Mouse (Mus musculus) liver, embryonic 14.5 days (tissue): ENCODE measurements around the gene Cldn3. TPM values are rescaled to one million over a fixed set of nuclear protein-coding genes. Genes with fewer than 3 reads are reported as not detected.

Source experiments
- ATAC-seq: fragments of 200-750 bp; cut with Nextera tagmentation; 2 replicates; pipeline ENCODE4 v1.8.0; 2017; ENCODE audit warnings: moderate number of reproducible peaks, mild to moderate bottlenecking, moderate library complexity; ENCODE audit not compliant: insufficient read depth
- DNase-seq, 3 experiments: peaks; one replicate each; pipeline ENCODE4 v3.0.0-alpha.2; 2012 to 2013; ENCODE audit warnings: low read depth in 3 of 3, low spot score in 3 of 3
- H3K27ac ChIP-seq: fragments of 300-500 bp; sonication (generic); 2 replicates; pipeline ENCODE4 v1.5.1; 2014; ENCODE audit warnings: moderate library complexity, mild to moderate bottlenecking, control low read depth, inconsistent platforms
- H3K27me3 ChIP-seq: fragments of 300-500 bp; sonication (generic); 2 replicates; pipeline ENCODE4 v1.6.1; 2014; ENCODE audit warnings: mild to moderate bottlenecking, low read length, moderate library complexity; ENCODE audit not compliant: control insufficient read depth, insufficient read depth
- H3K36me3 ChIP-seq: fragments of 300-500 bp; sonication (generic); replicated peaks from 2 replicates; pipeline ENCODE4 v1.6.1; 2014; ENCODE audit warnings: low read depth; ENCODE audit not compliant: control insufficient read depth, insufficient read depth
- H3K4me1 ChIP-seq, 2 experiments: fragments of 200-500 bp in 1 of 2; fragments of 300-500 bp in 1 of 2; sonication (generic) in 1 of 2; replicated peaks; 2 replicates each; pipeline ENCODE4 v1.6.1; 2012 to 2014; ENCODE audit warnings: antibody characterized with exemption in 1 of 2, inconsistent platforms in 1 of 2, low read length in 1 of 2; ENCODE audit not compliant: control insufficient read depth in 2 of 2, insufficient read depth in 2 of 2
- H3K4me2 ChIP-seq: fragments of 300-500 bp; sonication (generic); 2 replicates; pipeline ENCODE4 v1.6.1; 2014; ENCODE audit warnings: low read depth, mild to moderate bottlenecking, control low read depth, moderate library complexity
- H3K4me3 ChIP-seq, 2 experiments: fragments of 200-500 bp in 1 of 2; fragments of 300-500 bp in 1 of 2; sonication (generic) in 1 of 2; 2 replicates each; pipeline ENCODE4 v1.5.1; 2012 to 2014; ENCODE audit warnings: low read depth in 2 of 2, low read length in 2 of 2, mild to moderate bottlenecking in 2 of 2, control low read depth in 1 of 2, inconsistent platforms in 1 of 2, moderate library complexity in 1 of 2; ENCODE audit not compliant: insufficient read depth in 1 of 2
- H3K9ac ChIP-seq: fragments of 300-500 bp; sonication (generic); replicated peaks from 2 replicates; pipeline ENCODE4 v1.6.1; 2014; ENCODE audit warnings: mild to moderate bottlenecking, control low read depth, moderate library complexity
- H3K9me3 ChIP-seq: fragments of 300-500 bp; sonication (generic); 2 replicates; pipeline ENCODE4 v1.6.1; 2016; ENCODE audit warnings: low read length, mixed read lengths; ENCODE audit not compliant: control insufficient read depth
- CTCF ChIP-seq: IDR thresholded peaks from 2 replicates; pipeline ENCODE4 v1.5.1; 2016; ENCODE audit warnings: antibody characterized with exemption, low read depth, control low read depth
- EP300 ChIP-seq: IDR thresholded peaks from 2 replicates; pipeline ENCODE4 v1.6.1; 2016; ENCODE audit warnings: antibody characterized with exemption, low read depth
- WGBS: fragments of 180-500 bp; shearing (Covaris S2); extraction: QIAGEN DNeasy Blood & Tissue Kit; methylation state at CpG from one replicate; pipeline ENCODE4 v1.1.7; 2014; ENCODE audit not compliant: insufficient replicate concordance; 5-methylcytosine and 5-hydroxymethylcytosine counted together
- polyA plus RNA-seq, 2 experiments: library from polyadenylated mRNA; depleted of rRNA in 1 of 2; stranded (reverse) in 1 of 2; unstranded in 1 of 2; fragments of >200 nt; fragmentation: Nextera tagmentation in 1 of 2; extraction: Ambion mirVana in 1 of 2; gene quantifications; 2 replicates each; pipeline versions ENCODE4 v1.2.1 to v1.2.3; 2012 to 2014

Gene Cldn3
- polyA plus RNA-seq, 2 experiments, result 0.43 to 0.47 TPM

GRCm38 (mm10) chr5:134989741-134990140, 3.7 kb downstream of the Cldn3 start:
- H3K9ac ChIP-seq, result no peak overlapping the region

GRCm38 (mm10) chr5:134992566-134992965, 6.6 kb downstream of the Cldn3 start:
- WGBS, result 77% methylated on average over 5 of the region's 5 CpGs
- ATAC-seq, result no peak
- no peaks in the 10 kb centered on the region for H3K36me3 ChIP-seq

More at GRCm38 (mm10) chr5:134989741-134990140, 3.7 kb downstream of the Cldn3 start:
- H3K27ac ChIP-seq, result no peak overlapping the region
- H3K27me3 ChIP-seq, result peaks cover 53% of the 10 kb centered on the region
- WGBS, result 28% methylated on average over 6 of the region's 6 CpGs
- no peaks in the 10 kb centered on the region for H3K36me3 ChIP-seq
- no peak overlapping the region for H3K4me3 ChIP-seq
- no peak for TF ChIP-seq EP300
- TF ChIP-seq CTCF, result no peak
- DNase-seq, result no peak
- ATAC-seq, result no peak
- H3K4me2 ChIP-seq, result no peak overlapping the region
- H3K9me3 ChIP-seq, result no peaks in the 10 kb centered on the region
- 0 out of 4 replicates have a peak, but pooled peaks cover 0 to 2% of the 10 kb centered on the region in 2 experiments for H3K4me1 ChIP-seq

GRCm38 (mm10) chr5:134998359-134998758, 12.3 kb downstream of the Cldn3 start:
- no peak for DNase-seq
- no peaks in the 10 kb centered on the region for H3K4me1 ChIP-seq
- no peak for TF ChIP-seq CTCF
- no peak for TF ChIP-seq EP300
- no peak overlapping the region for H3K4me3 ChIP-seq
- no peak overlapping the region for H3K27ac ChIP-seq
- no peak overlapping the region for H3K9ac ChIP-seq
- H3K4me2 ChIP-seq, result no peak overlapping the region
- no peaks in the 10 kb centered on the region for H3K9me3 ChIP-seq
- H3K36me3 ChIP-seq, result no peaks in the 10 kb centered on the region
- WGBS, result 52% methylated on average over 6 of the region's 6 CpGs
- H3K27me3 ChIP-seq, result no peaks in the 10 kb centered on the region
- no peak for ATAC-seq

More at GRCm38 (mm10) chr5:134992566-134992965, 6.6 kb downstream of the Cldn3 start:
- Histone ChIP-seq H3K9me3 (no peaks in the 10 kb centered on the region), H3K4me3 (no peak overlapping the region), H3K4me1 (no peaks in the 10 kb centered on the region), H3K9ac (no peak overlapping the region), H3K27ac (no peak overlapping the region), H3K4me2 (no peak overlapping the region), H3K27me3 (peaks cover 24% of the 10 kb centered on the region)
- no peak for TF ChIP-seq CTCF
- no peak for TF ChIP-seq EP300
- no peak for DNase-seq

GRCm38 (mm10) chr5:134999797-135000196, 13.8 kb downstream of the Cldn3 start:
- H3K4me1 ChIP-seq, result no peaks in the 10 kb centered on the region
- no peak overlapping the region for H3K9ac ChIP-seq
- H3K4me2 ChIP-seq, result no peak overlapping the region
- H3K36me3 ChIP-seq, result no peaks in the 10 kb centered on the region
- no peak overlapping the region for H3K27ac ChIP-seq
- ATAC-seq (no peak), DNase-seq (no peak)
- no peak overlapping the region for H3K4me3 ChIP-seq
- H3K9me3 ChIP-seq, result no peaks in the 10 kb centered on the region
- no peaks in the 10 kb centered on the region for H3K27me3 ChIP-seq
- 68% methylated on average over 4 of the region's 4 CpGs for WGBS
- no peak for TF ChIP-seq CTCF

GRCm38 (mm10) chr5:135000751-135001150, 14.7 kb downstream of the Cldn3 start:
- Histone ChIP-seq H3K27me3 (no peaks in the 10 kb centered on the region), H3K27ac (no peak overlapping the region), H3K4me1 (no peaks in the 10 kb centered on the region), H3K4me2 (no peak overlapping the region), H3K9ac (no peak overlapping the region), H3K4me3 (no peak overlapping the region), H3K9me3 (no peaks in the 10 kb centered on the region), H3K36me3 (no peaks in the 10 kb centered on the region)
- DNase-seq (no peak), ATAC-seq (no peak)
- TF ChIP-seq EP300 (no peak), CTCF (no peak)
- WGBS, result 67% methylated on average over 16 of the region's 16 CpGs
